Mouse (Mus musculus) CH12.LX (cell line): ENCODE data around the gene Mpv17l2. TPM values are rescaled to one million over a fixed set of nuclear protein-coding genes. Genes with fewer than 3 reads are reported as not detected.
A peak's percentile ranks its signal among the peaks of the same experiment; 100 is the strongest.

Source experiments
- DNase-seq: peaks from one replicate; pipeline ENCODE4 v3.0.0-alpha.2; 2013; ENCODE audit errors: extremely low read depth
- H3K27ac ChIP-seq: 2 replicates; pipeline ENCODE4 v1.5.1; 2012; ENCODE audit warnings: low read depth, mild to moderate bottlenecking, control low read depth, moderate library complexity; ENCODE audit not compliant: insufficient read depth
- H3K27me3 ChIP-seq: replicated peaks from 2 replicates; pipeline ENCODE3; 2012; ENCODE audit warnings: inconsistent platforms
- H3K36me3 ChIP-seq, 2 experiments: replicated peaks in 1 of 2; 2 replicates each; pipeline versions ENCODE3 to v1.6.1; 2012; ENCODE audit warnings: inconsistent platforms in 1 of 2, low read length in 1 of 2, mild to moderate bottlenecking in 1 of 2, mixed read lengths in 1 of 2, moderate library complexity in 1 of 2; ENCODE audit not compliant: control insufficient read depth in 1 of 2, insufficient read depth in 1 of 2
- H3K4me1 ChIP-seq, 2 experiments: 2 replicates each; pipeline ENCODE4 v1.6.1; 2012; ENCODE audit warnings: inconsistent platforms in 1 of 2, moderate library complexity in 1 of 2; ENCODE audit not compliant: insufficient read depth in 2 of 2, control insufficient read depth in 1 of 2
- H3K4me2 ChIP-seq: 2 replicates; pipeline ENCODE4 v1.6.1; 2012; ENCODE audit warnings: low read depth, mild to moderate bottlenecking, control low read depth; ENCODE audit not compliant: poor library complexity, insufficient read depth, severe bottlenecking
- H3K4me3 ChIP-seq, 3 experiments: fragments of 150-350 bp in 1 of 3; sonication (generic) in 1 of 3; replicated peaks in 1 of 3; 2 replicates each; pipeline versions ENCODE3 to v1.5.1; 2011 to 2012; ENCODE audit warnings: low read depth in 2 of 3, low read length in 2 of 3, mild to moderate bottlenecking in 2 of 3, moderate library complexity in 2 of 3, control low read depth in 1 of 3, improper control_type of control experiment in 1 of 3, inconsistent platforms in 1 of 3, mixed read lengths in 1 of 3; ENCODE audit not compliant: poor library complexity in 1 of 3
- H3K79me2 ChIP-seq: replicated peaks from 2 replicates; pipeline ENCODE4 v1.6.1; 2012; ENCODE audit warnings: mild to moderate bottlenecking, moderate library complexity; ENCODE audit not compliant: control insufficient read depth, poor library complexity, insufficient read depth, severe bottlenecking; ENCODE audit errors: extremely low read depth
- H3K9ac ChIP-seq: 2 replicates; pipeline ENCODE4 v1.6.1; 2012; ENCODE audit warnings: low read depth, mild to moderate bottlenecking, control low read depth, moderate library complexity; ENCODE audit not compliant: insufficient read depth
- H3K9me3 ChIP-seq: replicated peaks from 2 replicates; pipeline ENCODE3; 2012; ENCODE audit warnings: low read length, inconsistent platforms, mixed read lengths
- CHD2 ChIP-seq: IDR thresholded peaks from 2 replicates; pipeline ENCODE4 v1.6.1; 2011; ENCODE audit warnings: low read length, improper control_type of control experiment
- CTCF ChIP-seq, 2 experiments: IDR thresholded peaks in 1 of 2; conservative IDR thresholded peaks in 1 of 2; 2 replicates each; pipeline ENCODE4 v1.5.1; 2011 to 2012; ENCODE audit warnings: low read depth in 2 of 2, low read length in 2 of 2, improper control_type of control experiment in 1 of 2, inconsistent platforms in 1 of 2, mild to moderate bottlenecking in 1 of 2, moderate library complexity in 1 of 2
- ETS1 ChIP-seq: conservative IDR thresholded peaks from 2 replicates; pipeline ENCODE4 v1.6.1; 2012; ENCODE audit warnings: low read depth, mild to moderate bottlenecking, inconsistent platforms, low read length, improper control_type of control experiment, moderate library complexity
- GABPA ChIP-seq: IDR thresholded peaks from 2 replicates; pipeline ENCODE4 v1.6.1; 2012; ENCODE audit warnings: low read depth, low read length, improper control_type of control experiment, inconsistent platforms; ENCODE audit not compliant: insufficient replicate concordance
- NRF1 ChIP-seq: IDR thresholded peaks from 2 replicates; pipeline ENCODE4 v1.6.1; 2014; ENCODE audit warnings: low read depth, mild to moderate bottlenecking, inconsistent platforms, low read length, improper control_type of control experiment, moderate library complexity
- POLR2AphosphoS2 ChIP-seq: IDR thresholded peaks from 2 replicates; pipeline ENCODE4 v1.6.1; 2011; ENCODE audit warnings: low read depth, low read length, improper control_type of control experiment
- RCOR1 ChIP-seq: conservative IDR thresholded peaks from 2 replicates; pipeline ENCODE4 v1.6.1; 2012; ENCODE audit warnings: low read depth, mild to moderate bottlenecking, inconsistent platforms, low read length, improper control_type of control experiment
- SMC3 ChIP-seq: IDR thresholded peaks from 2 replicates; pipeline ENCODE4 v1.6.1; 2011; ENCODE audit warnings: low read depth, low read length, improper control_type of control experiment
- USF1 ChIP-seq: IDR thresholded peaks from 2 replicates; pipeline ENCODE4 v1.6.1; 2014; ENCODE audit warnings: low read depth, mild to moderate bottlenecking, inconsistent platforms, low read length, improper control_type of control experiment
- ZMIZ1 ChIP-seq: IDR thresholded peaks from 2 replicates; pipeline ENCODE4 v1.6.1; 2012; ENCODE audit warnings: low read depth, mild to moderate bottlenecking, inconsistent platforms, low read length, improper control_type of control experiment
- dilution Hi-C: fragments of 300-500 bp; cut with MboI; formaldehyde crosslinking; loops from 2 replicates; pipeline ENCODE4 v1.14.3; 2020; ENCODE audit warnings: low sequenced_read_pairs; ENCODE audit not compliant: extremely low pct_unique_long_range_greater_than_20kb, extremely low pct_ligation_motif_present
- in situ Hi-C: fragments of 300-500 bp; cut with MboI; formaldehyde crosslinking; loops from 3 replicates; pipeline ENCODE4 v1.14.3; 2019; ENCODE audit warnings: low sequenced_read_pairs, low pct_ligation_motif_present, low pct_unique_long_range_greater_than_20kb, mixed read lengths
- polyA plus RNA-seq: library from polyadenylated mRNA; unstranded; fragments of >175 nt; gene quantifications from 2 replicates; pipeline ENCODE4 v1.2.1, GENCODE M21; 2012; ENCODE audit warnings: low read depth; ENCODE audit not compliant: insufficient read length
- total RNA-seq, 2 experiments: library from RNA; depleted of rRNA; stranded (reverse); fragments of 300-350 nt in 1 of 2; fragments of >200 nt in 1 of 2; gene quantifications; 2 replicates each; pipeline ENCODE4 v1.2.3; 2012 to 2014

Mpv17l2 gene
- total and polyA plus RNA-seq, 3 experiments = 25.3 to 36.1 (median 27.1) TPM

- H3K36me3 ChIP-seq = peaks cover 0 to 1% of the 10 kb centered on the region in 2 experiments
- no peaks in the 10 kb centered on the region for H3K79me2 ChIP-seq
- no peak for DNase-seq
- in situ Hi-C loops (no loop called here), dilution Hi-C loops (no loop called here)
- no peak overlapping the region for H3K27ac ChIP-seq
- no peak overlapping the region for H3K4me2 ChIP-seq
- H3K4me1 ChIP-seq = peaks cover 6 to 25% of the 10 kb centered on the region in 2 experiments
- H3K27me3 ChIP-seq = peaks cover 38% of the 10 kb centered on the region
- H3K9me3 ChIP-seq = no peaks in the 10 kb centered on the region
- H3K4me3 ChIP-seq = no peak overlapping the region
- TF ChIP-seq ETS1 (no peak), ZMIZ1 (no peak), SMC3 (no peak), USF1 (no peak)
- H3K9ac ChIP-seq = no peak overlapping the region
These were observed 37.5 kb upstream of the Mpv17l2 start for GRCm38 (mm10) chr8:70798281-70798680.

GRCm38 (mm10) chr8:70797081-70798070 lies 36.6 kb upstream of the Mpv17l2 start:
- Histone ChIP-seq H3K27me3 (peaks cover 41% of the 10 kb centered on the region), H3K9ac (peak overlapping the region; percentile 11; the same call in 1 of the 2 replicates), H3K4me2 (peak overlapping the region; percentile 60), H3K36me3 (peaks cover 0 to 1% of the 10 kb centered on the region in 2 experiments), H3K4me1 (peaks cover 13 to 28% of the 10 kb centered on the region in 2 experiments), H3K4me3 (peak overlapping the region; percentile 34 to 45 (median 40)), H3K9me3 (no peaks in the 10 kb centered on the region), H3K27ac (no peak overlapping the region), H3K79me2 (no peaks in the 10 kb centered on the region)
- in situ Hi-C loops (no loop called here), dilution Hi-C loops (no loop called here)
- DNase-seq = peak; percentile 90
- TF ChIP-seq NRF1 = peak; percentile 58; the same call in 1 of the 2 replicates
- TF ChIP-seq GABPA = no peak

GRCm38 (mm10) chr8:70796403-70797080 lies 35.8 kb upstream of the Mpv17l2 start:
- DNase-seq = no peak
- Histone ChIP-seq H3K4me1 (peaks cover 13 to 28% of the 10 kb centered on the region in 2 experiments), H3K79me2 (no peaks in the 10 kb centered on the region), H3K36me3 (peaks cover 0 to 1% of the 10 kb centered on the region in 2 experiments), H3K27ac (no peak overlapping the region), H3K9ac (no peak overlapping the region), H3K9me3 (no peaks in the 10 kb centered on the region), H3K4me3 (peak overlapping the region in 1 of 3 experiments; percentile 40), H3K27me3 (peaks cover 39% of the 10 kb centered on the region), H3K4me2 (peak overlapping the region; percentile 60)
- dilution Hi-C loops (no loop called here), in situ Hi-C loops (no loop called here)
- TF ChIP-seq CTCF (conservative IDR thresholded peaks at IDR 0.05 in 1 of 2, IDR thresholded peaks at IDR 0.05 in 1 of 2; ENCODE audit: low read depth in 2 of 2, low read length in 2 of 2) (no peak), RCOR1 (no peak), SMC3 (no peak), CHD2 (no peak), NRF1 (0 out of 2 replicates have a peak, but pooled peaks have one; percentile 17), USF1 (no peak), POLR2AphosphoS2 (no peak)
